Mouse (Mus musculus) cerebellum, adult 9-10 months (tissue): ENCODE measurements around the gene Dis3l2.

Experiments
- DNase-seq: peaks from one replicate; pipeline ENCODE4 v3.0.0; 2022

Gene Dis3l2

DNA sequence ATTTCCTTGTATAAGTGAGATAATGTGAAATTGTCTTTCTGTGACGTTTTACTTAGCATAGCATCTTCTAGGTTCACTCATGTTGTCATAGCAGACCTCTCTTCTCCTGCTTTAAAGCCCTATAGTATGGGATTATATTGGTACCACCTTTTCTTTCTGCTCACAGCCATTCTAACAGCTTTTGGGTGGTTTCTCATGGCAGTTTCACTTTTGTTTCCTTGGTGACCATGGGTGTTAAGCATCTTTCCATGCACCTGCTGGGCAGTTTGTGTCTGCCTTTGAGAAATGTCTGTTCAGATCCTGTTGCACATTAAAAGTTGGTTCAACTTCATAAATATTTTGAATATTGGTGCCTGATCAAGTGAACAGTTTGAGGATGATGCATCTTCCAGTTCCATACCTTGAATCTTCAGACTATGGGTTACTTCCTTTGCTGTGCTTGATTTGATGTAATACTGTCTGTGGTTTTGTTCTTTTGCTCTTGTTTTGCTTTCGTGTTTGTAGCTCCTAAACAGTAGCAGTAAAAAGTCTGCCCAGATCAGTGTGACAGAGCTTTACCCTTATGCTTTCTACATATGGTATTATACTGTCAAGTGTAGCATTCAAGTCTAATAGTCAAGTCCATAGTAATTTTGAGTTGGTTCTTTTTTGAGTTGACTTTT, 29.7 kb downstream of the Dis3l2 start:
- no peak for DNase-seq

DNA sequence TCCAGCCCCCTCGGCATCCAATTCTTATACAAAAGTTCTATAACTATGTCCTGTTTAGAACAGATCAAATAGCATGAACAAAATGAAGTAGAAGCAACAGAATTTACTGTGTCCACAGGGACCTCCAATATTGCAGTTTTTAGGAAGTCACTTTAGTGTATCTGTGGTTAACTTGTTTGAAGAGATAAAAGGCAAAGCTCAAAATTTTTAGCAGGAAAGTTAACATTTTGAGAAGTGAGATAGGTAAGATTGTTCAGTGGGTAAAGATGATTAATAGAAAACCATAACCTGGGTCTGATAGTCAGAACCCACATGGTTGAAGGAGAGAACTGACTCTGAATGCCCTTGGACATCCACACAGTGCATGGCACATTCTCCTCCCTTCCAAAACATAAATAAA, 32.8 kb downstream of the Dis3l2 start:
- DNase-seq, result no peak

DNA sequence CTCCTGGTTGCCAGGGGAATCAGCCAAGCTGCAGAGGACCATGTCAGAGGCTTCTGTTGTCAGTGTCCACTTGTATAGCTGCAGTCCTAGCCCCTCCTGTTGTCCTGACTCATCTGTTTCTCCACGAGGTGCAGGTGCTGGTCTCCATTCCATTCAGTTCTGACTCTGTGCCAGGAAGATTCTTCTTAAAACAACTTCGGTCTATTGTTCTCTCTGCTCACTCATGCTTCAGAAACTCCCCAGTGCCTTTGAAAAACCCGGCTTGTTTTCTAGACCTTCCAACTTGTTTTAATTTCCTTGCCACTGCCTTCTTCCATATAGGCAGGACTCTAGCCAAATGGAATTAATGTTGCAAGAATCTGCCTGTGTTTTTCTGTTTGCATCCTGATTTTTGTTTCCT, 39.3 kb downstream of the Dis3l2 start:
- DNase-seq, result no peak

DNA sequence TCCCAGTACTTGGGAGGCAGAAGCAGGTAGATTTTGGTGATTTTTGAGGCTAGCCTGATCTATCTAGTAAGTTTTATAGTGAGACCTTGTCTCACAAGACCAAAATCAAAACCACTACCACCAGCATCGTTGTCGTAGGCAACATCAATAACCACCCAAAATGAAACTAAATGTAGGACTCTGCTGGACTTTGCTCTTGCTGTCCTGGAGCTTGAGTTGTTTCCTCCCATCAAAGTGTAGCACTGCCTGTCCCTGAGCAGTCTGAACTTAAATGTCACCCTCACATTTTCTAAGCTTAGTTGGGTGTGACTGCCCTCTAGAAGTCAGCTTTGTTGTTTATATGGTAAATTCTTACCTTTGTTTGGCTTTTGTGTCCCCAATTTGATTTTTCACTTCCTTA, 43.4 kb downstream of the Dis3l2 start:
- DNase-seq, result no peak

DNA sequence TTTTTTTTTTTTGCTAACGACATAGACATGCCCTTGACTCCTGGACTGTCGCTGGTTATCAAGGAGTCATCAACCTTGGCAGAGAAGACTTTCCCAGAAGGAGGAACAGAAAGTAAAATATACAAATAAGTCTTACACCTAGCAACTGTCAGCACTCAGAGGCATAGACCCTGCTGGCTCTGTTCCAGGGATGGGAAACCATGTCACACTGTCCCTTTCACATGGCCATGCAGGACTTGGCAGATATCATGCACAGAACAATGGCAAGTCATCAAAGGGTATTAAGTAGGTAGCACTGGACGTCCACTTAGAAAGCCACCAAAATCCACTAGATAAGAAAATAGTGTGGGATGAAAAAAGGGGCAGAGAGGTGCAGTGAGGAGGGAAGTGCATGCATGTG, 46.5 kb downstream of the Dis3l2 start:
- DNase-seq, result no peak

DNA sequence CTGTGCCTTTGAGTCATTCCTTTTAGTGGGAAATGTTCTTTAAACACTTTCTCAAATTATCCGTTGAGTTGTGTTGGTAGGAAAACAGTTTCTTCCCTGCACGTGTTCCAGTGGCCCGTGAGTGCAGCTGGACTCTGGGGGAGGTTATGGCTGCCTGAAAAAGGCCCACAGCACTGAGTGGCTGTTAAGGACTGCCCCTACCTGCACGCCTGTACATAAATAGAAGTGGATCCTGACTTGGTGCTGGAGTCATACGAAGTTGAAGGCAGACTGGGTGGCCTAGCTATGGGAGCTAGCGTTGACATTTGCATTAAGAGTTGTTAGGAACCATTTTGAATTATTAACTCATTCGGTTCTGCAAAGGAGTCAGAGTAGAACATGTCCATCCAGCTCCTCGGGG, 49.8 kb downstream of the Dis3l2 start:
- no peak for DNase-seq

DNA sequence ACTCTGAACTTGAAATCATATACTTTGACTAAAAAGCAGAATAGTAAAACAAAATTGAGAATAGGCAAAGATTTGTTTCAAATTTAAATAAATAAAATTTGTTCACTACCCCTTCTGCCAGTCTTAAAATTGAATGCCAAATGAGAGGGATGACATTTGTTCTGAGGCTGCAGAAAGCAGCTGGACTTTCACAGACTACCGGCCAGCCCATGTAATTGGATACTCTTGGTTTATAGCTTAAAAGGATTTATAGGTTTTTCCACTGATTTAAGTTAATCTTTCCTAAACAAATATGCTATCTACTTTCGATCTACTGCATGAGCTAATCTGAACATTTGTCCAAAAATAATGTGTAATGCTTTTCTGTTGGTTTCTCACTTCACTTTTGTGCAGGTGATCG, 50.7 kb downstream of the Dis3l2 start:
- no peak for DNase-seq

DNA sequence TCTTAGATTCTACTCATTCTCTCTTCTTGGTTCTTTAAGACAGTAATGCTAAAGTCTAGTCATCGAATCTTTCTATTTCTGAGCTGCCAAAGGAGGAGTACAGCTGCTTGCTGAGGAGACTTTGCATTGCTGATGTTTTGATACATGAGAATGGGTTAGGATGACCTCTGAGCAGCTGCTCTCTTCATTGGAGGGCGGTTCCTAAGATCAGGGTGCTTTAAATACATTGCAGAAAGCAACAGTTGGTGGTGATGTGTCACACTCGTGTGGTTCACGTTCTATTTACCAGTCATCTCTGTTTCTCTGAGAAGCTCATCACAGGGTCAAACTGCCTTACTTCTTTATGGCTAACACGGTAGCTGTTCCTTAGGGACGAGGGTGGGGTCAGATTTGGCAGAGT, 54.5 kb downstream of the Dis3l2 start:
- no peak for DNase-seq

DNA sequence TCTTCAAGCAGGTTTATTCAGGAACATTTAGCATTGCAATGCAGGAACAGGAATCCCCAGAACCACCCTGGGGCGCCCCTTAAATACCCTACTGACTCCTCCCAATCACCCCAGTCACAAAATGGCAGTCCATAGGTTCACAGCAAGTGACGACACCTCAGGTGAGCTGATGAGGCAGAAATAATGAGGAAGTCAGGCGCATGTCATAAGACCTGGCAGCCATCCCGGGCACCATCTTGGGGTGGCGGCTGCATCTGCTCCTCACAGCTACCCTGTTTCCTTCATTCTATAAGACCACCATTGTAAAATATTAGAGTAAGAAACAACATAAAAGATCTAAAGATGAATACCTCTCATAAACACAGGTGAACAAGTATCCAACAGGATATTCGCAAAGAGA, 58.6 kb downstream of the Dis3l2 start:
- DNase-seq, result no peak

DNA sequence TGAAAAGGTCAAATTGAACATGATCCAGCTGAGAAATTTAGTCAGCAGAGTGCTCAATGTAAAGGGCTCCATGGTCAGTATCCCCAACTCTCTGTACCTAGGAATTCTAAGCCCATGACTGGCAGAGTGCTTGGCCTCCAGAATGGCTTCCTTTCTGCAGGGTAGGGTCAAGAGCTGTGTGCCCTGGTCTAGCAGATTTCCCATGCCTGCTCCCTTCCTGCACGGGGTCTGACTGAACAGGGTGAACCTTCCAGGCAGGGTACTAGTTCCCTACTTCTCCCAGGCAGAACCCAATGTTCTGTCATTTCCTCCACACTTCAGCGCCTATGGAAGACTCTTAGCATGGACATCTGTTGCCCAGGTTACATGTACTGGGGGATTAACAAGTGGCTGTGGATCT, 97.6 kb downstream of the Dis3l2 start:
- no peak for DNase-seq

DNA sequence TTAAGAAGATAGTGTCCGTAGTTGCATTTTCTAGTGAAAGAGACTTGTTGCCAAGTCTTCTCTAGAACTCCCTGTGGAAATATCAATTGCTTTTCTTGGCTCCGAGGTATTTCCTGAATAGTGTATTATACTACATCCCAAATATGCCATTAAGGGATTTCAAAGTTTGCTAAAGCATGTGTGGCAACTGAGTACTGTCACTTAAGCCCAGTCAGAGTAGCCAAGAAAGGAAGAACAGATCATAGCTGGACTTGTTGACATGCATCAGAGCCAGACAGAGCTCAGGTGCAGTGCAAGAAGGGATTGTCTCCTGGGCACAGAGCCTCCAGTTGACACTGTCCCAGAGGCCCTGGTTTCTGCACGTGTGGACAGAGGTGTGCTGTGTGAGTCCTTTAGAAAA, 108.1 kb downstream of the Dis3l2 start:
- no peak for DNase-seq

DNA sequence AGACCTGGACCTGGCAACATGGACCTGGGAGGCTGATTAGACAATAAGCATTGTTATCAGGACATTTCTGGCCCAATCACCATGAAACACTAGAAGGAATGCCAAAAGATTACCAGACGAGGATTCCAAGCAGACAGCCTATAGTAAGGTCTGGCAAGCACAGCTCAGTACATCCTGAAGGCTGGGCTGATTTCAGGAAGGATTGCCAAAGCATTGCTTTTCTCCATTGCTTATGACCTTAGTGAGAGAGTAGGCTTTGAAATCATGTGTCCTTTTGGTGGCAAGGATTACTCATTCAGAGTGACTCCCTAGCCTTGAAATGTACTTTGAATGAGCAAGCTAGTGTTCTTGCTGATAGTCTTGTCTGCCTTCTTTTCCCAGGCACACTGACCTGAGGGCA, 118.7 kb downstream of the Dis3l2 start:
- DNase-seq, result no peak

DNA sequence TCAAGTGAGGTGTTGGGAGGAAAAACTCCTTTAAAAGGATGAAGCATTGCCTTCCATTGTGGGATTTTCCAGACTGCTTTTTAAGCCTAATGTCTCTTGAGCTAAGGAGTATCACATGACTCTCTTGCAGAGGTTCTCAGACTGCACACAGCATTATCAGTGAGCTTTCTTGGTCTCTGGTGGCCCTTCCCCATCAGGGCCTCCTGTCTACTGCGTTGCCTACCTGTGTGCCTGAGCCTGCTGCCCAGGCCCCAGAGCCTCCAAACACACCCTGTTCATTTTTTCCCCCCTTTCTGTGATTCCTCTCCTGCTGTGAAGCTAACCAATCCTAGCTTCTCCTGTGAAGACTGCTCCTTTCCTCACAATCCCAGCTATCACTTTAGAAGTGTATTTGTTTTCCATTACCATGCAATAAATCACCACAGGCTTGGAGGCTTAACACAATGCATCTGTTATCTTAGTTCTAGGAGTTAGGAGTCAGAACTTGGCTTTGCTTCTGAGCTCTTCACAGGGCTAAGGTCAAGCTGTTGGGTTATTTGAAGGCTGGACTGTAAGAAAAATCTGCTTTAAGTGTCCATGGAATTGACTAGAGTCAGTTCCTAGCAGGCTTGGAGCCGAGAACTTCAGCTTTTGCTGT, 130.9 kb downstream of the Dis3l2 start:
- no peak for DNase-seq

DNA sequence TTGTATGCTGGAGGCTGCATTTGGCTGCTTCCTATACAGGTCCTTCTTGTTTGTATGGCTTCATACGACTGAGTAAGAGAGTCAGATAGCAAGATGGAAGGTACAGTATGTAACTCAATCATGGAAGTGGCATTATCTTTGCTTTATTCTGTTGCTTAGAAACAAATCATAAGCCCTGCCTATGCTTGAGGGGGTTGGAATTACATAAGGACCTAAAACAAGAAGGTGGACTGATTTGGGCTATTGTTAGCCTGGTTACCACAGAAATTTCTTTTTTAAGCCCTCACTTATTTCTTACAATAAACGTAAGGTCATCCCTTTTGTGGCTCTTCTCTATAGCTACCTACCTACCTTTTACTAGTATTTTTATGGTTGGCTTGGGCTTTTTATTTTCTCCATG, 131.4 kb downstream of the Dis3l2 start:
- DNase-seq, result no peak

DNA sequence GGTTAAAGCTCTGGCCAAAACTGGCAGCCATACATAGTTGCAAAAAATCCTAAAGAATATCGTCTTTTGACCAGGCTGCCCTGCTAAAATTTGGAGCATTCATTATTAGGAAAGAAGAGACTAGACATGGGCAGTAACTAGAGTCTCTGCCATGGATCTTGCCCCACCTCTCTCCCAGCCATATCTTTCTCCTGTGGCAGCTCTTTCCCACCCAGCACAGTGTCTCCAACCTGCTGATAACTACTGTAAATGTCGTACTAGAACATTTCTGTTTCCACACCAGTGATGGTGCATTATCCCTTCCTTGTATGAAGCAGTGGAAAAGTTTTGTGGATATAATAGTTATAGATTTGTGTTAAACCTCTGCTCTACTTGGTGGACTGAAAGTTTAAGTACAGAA, 147.1 kb downstream of the Dis3l2 start:
- DNase-seq, result no peak

DNA sequence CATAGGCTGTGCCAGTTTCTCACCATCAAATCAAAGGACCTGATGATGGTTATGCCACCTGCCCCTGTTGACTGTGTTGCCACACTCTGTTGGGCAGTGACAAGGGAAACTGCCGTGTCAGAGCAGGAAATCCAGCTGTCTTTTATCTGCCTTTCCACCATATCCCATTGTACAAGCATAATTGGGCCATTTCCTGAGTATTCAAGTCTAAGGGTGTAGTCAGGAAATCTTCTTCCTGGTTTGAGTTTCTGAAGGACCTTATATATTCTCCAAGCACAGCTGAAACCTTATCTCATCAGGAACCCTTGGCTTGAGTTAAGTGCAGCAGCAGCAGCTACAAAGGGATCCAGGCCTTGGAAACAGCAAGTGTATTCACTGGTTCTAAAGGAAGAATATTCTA, 155.3 kb downstream of the Dis3l2 start:
- DNase-seq, result no peak

DNA sequence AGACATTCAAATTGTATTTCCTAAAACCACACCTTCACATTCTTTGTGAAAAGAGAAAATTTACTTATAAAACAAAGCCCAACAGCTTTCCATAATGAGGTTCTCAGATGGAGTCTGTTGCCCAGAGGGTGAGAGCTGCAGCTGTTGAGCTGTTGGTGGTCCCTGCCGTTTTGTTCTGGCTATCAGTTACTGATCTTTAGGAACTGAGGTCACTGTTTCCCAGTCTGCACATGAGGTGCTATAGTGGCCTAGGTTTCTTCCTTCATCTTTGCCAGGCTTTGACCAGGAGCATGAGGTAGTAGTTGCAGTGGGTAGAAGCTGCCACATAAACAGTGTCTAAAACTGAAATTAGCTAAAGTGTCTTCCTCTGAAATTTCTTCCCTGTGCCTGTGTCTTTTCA, 155.8 kb downstream of the Dis3l2 start:
- no peak for DNase-seq

DNA sequence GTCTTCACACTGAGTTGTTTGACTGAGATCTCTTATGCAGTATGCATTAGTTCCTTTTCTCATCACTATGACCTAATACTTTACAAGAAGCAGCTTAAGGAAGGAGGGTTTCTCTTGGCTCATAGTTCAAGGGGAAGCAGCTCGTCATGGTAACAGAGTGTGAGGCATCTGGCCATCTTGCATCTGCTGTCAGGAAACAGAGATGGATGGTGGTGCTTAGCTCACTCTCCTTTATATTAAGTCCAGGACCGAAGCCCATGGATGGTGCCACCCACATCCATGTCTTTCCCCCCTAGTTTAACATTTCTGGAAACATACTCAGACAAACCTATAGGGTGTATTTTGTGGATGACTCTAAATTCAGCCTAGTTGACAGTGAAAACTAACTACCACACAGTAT, 170.1 kb downstream of the Dis3l2 start:
- no peak for DNase-seq

DNA sequence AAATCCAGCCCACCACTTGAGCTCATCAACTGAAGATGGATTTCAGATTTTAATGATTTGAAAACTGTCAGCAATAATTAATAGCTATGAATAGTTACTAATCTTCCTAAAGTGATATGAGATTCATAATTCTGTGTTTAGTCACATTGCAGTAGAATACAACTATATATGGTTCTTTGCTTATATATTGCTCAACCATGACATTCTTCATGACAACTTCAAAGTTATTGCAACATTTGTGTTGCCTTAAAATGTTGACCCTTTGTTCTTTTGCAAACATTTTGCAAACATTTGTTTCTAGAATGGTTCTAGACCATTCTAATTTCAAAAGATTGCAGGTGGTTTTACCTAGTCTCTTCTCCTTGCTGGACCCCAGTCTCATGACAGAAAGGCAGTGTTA, 175.1 kb downstream of the Dis3l2 start:
- no peak for DNase-seq

DNA sequence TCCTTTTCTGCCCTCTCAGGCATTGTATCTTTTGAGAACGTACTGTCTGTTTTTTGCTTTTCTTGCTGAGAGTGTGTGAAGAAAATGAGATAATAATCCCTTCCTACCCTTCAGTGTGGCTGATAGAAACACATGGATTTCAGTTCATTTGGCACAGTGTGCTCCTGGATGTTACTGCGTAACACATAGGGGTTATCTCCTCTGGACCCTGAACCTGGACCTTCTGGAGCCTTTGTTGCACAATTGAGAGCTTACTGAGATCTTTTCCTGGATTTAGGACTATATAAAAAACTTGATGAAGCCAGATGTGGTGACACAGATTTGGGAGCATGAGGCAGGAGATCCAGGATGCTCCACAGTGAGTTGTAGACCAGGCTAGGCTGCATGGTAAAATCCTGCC, 175.9 kb downstream of the Dis3l2 start:
- DNase-seq, result no peak

DNA sequence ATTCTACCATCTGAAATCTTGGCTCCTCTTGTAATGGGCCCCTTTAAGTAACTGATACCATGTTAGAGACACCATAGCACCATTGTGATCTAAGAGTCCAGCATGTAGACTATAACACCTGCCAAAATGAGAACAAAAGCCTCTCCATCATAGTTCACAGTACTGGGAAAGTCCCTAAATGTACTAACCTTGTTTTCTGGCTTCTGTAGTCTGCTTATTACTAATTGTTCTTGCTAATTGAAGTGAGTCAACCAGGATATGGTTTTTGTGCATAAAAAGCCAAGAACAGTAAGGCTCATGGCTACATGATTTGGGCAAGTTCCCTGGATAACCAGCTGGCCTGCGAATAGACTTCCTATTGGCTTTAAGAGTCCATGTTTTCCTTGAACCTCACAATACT, 183.5 kb downstream of the Dis3l2 start:
- DNase-seq, result no peak

DNA sequence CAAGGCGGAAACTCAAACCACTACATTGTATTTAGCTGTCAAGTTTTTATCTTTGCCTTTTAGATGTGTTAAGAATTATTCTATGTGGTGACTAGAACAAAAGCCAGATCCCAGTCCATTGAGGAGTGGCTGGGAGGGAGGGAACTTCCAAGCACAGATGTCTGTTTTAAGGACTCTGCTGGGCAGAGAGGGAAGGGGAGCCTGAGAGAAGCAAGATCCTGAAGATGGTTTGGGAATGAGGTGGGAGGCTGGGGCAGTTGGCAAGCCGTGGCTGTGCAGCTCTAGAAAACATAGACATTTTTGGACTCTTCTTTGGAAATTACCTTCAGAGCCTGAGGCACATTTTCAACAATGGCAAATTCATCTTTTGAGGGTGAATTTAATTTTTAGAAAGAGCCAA, 208.9 kb downstream of the Dis3l2 start:
- DNase-seq, result no peak

DNA sequence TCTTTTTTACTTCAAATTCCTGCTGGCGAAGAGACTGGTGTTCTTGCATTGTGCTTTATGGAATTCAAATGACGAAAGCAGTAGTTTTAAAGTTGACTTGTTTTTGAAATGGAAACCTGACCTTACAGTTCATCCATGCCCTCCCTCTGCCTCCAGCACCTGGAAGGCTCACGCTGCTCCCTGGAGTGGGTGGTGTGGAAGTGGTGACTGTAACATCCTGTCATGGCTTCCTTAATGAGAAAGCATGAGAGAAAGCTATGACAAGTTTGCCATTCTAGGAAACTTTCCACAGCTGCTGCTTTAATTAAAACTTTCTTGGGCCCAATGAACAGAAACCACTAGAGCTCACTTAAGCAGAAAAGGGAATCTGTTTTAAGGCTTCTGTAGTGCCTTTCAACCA, 210.3 kb downstream of the Dis3l2 start:
- no peak for DNase-seq

DNA sequence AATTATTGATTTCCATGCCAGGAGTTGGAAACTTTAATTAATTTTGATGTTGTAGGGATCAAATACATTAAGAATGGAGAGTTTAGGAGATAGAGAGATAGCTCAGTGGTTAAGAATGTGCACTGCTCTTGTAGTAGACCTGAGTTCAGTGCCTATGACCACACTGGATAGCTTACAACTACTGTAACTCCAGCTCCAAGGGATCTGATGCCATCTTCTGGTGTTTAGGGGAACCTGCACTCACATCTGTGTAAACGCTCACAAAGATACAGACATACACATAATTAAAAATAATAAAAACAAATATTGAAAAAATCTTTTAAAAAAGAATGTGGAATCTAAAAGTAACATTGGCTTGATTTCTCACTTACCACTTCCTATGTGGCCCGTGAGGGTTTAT, 211.1 kb downstream of the Dis3l2 start:
- no peak for DNase-seq

DNA sequence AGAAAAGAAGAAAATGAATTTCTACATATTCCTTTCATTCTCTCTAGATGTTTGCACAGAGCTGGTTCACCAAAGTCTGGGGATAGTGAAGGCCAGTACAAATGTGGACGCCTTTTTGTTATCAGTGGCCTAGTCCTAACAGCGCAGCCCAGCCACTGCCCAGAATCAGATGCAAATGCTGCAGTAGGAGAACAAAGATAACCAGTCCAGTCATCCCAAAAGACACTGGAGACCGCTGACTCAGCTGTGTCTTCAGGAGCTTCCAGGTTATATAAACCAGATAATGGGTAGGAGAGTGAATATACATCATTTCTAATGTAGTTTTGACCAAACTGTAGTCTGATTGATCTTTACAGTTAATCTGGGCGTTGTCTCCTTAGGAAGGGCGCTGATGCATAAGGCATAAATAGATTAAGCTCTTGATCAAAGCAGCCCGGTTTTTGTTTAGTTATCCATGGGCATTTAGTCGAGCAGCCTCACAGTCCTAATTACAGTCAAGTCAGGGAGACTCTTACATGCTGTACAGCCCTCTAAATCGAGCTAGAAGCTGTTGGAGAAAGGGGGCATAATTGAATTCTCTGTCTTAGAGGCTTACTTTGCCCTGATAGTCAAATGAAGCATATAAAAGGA, 212.9 kb downstream of the Dis3l2 start:
- DNase-seq, result no peak
